Mouse (Mus musculus): ENCODE results near the gene Sptb.
A peak's percentile ranks its signal among the peaks of the same experiment; 100 is the strongest.

Gene Sptb

GRCm38 (mm10) chr12:76672008-76672407 lies 38.3 kb downstream of the Sptb start:
- peak in 1 of 2 experiments; percentile 58 for DNase-seq

GRCm38 (mm10) chr12:76670533-76671086 lies 39.7 kb downstream of the Sptb start:
- DNase-seq, result peak; percentile 61 to 62

GRCm38 (mm10) chr12:76669956-76670530 lies 40.3 kb downstream of the Sptb start:
- DNase-seq, result no peak

- no peak for DNase-seq
Observed at GRCm38 (mm10) chr12:76668654-76669419, 41.5 kb downstream of the Sptb start.

- no peak for DNase-seq
Observed at GRCm38 (mm10) chr12:76651788-76652345, 58.5 kb downstream of the Sptb start.

- peak; percentile 87 to 89 for DNase-seq
Observed at GRCm38 (mm10) chr12:76649708-76650687, 60.3 kb downstream of the Sptb start.

- no peak for DNase-seq
Observed at GRCm38 (mm10) chr12:76645222-76646110, 64.9 kb downstream of the Sptb start.

- DNase-seq, result no peak
Observed at GRCm38 (mm10) chr12:76643679-76644078, 66.7 kb downstream of the Sptb start.

GRCm38 (mm10) chr12:76642616-76643015 lies 67.7 kb downstream of the Sptb start:
- DNase-seq, result peak in 1 of 2 experiments; percentile 58

GRCm38 (mm10) chr12:76640620-76641019 lies 69.7 kb downstream of the Sptb start:
- DNase-seq, result peak; percentile 59 to 64

GRCm38 (mm10) chr12:76634899-76635693 lies 75.3 kb downstream of the Sptb start:
- DNase-seq, result peak; percentile 67 to 73

GRCm38 (mm10) chr12:76623374-76623773 lies 87.0 kb downstream of the Sptb start:
- no peak for DNase-seq

GRCm38 (mm10) chr12:76619847-76620246 lies 90.5 kb downstream of the Sptb start:
- no peak for DNase-seq

- DNase-seq, result no peak
Observed at GRCm38 (mm10) chr12:76618175-76618574, 92.2 kb downstream of the Sptb start.

GRCm38 (mm10) chr12:76615580-76615937 lies 94.8 kb downstream of the Sptb start:
- no peak for DNase-seq

GRCm38 (mm10) chr12:76614868-76615579 lies 95.3 kb downstream of the Sptb start:
- no peak for DNase-seq

- DNase-seq, result no peak
Observed at GRCm38 (mm10) chr12:76612621-76613020, 97.7 kb downstream of the Sptb start.

- DNase-seq, result no peak
Observed at GRCm38 (mm10) chr12:76608997-76609565, 101.3 kb downstream of the Sptb start.

GRCm38 (mm10) chr12:76608241-76608640 lies 102.1 kb downstream of the Sptb start:
- peak in 1 of 2 experiments; percentile 55 for DNase-seq

GRCm38 (mm10) chr12:76605837-76606236 lies 104.5 kb downstream of the Sptb start:
- no peak for DNase-seq
